Mouse (Mus musculus) G1E (cell line): ENCODE data around the gene Wnk2.

Experiments used
- CTCF ChIP-seq: IDR thresholded peaks from 2 replicates; pipeline ENCODE4 v1.5.1; 2012; ENCODE audit warnings: low read depth, low read length, inconsistent platforms, mixed read lengths
- GATA1 ChIP-seq: IDR thresholded peaks from 2 replicates; pipeline ENCODE4 v1.6.1; 2012; ENCODE audit warnings: borderline replicate concordance, low read length, inconsistent platforms, mixed read lengths
- GATA2 ChIP-seq: IDR thresholded peaks from 2 replicates; pipeline ENCODE4 v1.6.1; 2012; ENCODE audit warnings: low read depth, low read length, inconsistent platforms, borderline replicate concordance
- POLR2AphosphoS5 ChIP-seq: IDR thresholded peaks from 2 replicates; pipeline ENCODE4 v1.6.1; 2012; ENCODE audit warnings: low read depth, low read length, inconsistent platforms; ENCODE audit not compliant: insufficient replicate concordance
- TAL1 ChIP-seq: conservative IDR thresholded peaks from 2 replicates; pipeline ENCODE4 v1.6.1; 2012; ENCODE audit warnings: low read depth, low read length, inconsistent platforms, mixed read lengths

GRCm38 (mm10) chr13:49148687-49149086 is 873 bp upstream of the Wnk2 start:
- no peak for TF ChIP-seq CTCF
- no peak for TF ChIP-seq POLR2AphosphoS5
- TF ChIP-seq TAL1 = no peak
- TF ChIP-seq GATA2 = no peak
- TF ChIP-seq GATA1 = no peak
